Mouse (Mus musculus) effector memory CD4-positive, alpha-beta T cell, adult 5 months (primary cell): ENCODE results near the gene Rpl36a-ps1. TPM values are rescaled to one million over a fixed set of nuclear protein-coding genes. Genes with fewer than 3 reads are reported as not detected.

ENCODE experiments used
- polyA plus RNA-seq: library from polyadenylated mRNA; unstranded; fragments of 100-300 nt; shearing (Covaris generic); gene quantifications from one replicate; pipeline ENCODE4 v1.2.1, GENCODE M21; 2017

Gene Rpl36a-ps1
- polyA plus RNA-seq = 2.8 TPM

GRCm38 (mm10) chr14:98994218-98994617, at the start of gene Rpl36a-ps1:
Rpl36a-ps1 (minus strand) TSS chr14:98994318.

Other genes starting within 250 kb of the Rpl36a-ps1 start
- 47.9 TPM for gene Mzt1, start 51.8 kb upstream of the Rpl36a-ps1 start, polyA plus RNA-seq
- gene Bora, start 51.9 kb upstream of the Rpl36a-ps1 start, polyA plus RNA-seq = 19.5 TPM
- 19.2 TPM for gene Pibf1, start 105.1 kb upstream of the Rpl36a-ps1 start, polyA plus RNA-seq
- gene Dis3, start 105.5 kb upstream of the Rpl36a-ps1 start, polyA plus RNA-seq = 26.5 TPM